Mouse (Mus musculus) cerebellum, adult 11-12 months (tissue): ENCODE data around the gene Oprd1.

ENCODE experiments used
- DNase-seq: peaks from one replicate; pipeline ENCODE4 v3.0.0; 2022

Oprd1 gene

GRCm38 (mm10) chr4:132133381-132133780 is 10.9 kb downstream of the Oprd1 start:
- peak; percentile 83 for DNase-seq

- no peak for DNase-seq
These were observed 12.0 kb downstream of the Oprd1 start for GRCm38 (mm10) chr4:132132297-132132696.

GRCm38 (mm10) chr4:132131790-132132189 is 12.5 kb downstream of the Oprd1 start:
- no peak for DNase-seq

- DNase-seq, result no peak
These were observed 13.2 kb downstream of the Oprd1 start for GRCm38 (mm10) chr4:132131116-132131515.

- no peak for DNase-seq
These were observed 13.6 kb downstream of the Oprd1 start for GRCm38 (mm10) chr4:132130645-132131044.

GRCm38 (mm10) chr4:132130134-132130533 is 14.2 kb downstream of the Oprd1 start:
- no peak for DNase-seq

GRCm38 (mm10) chr4:132128997-132129636 is 15.2 kb downstream of the Oprd1 start:
- no peak for DNase-seq

GRCm38 (mm10) chr4:132127091-132127490 is 17.2 kb downstream of the Oprd1 start:
- no peak for DNase-seq

- no peak for DNase-seq
These were observed 21.1 kb downstream of the Oprd1 start for GRCm38 (mm10) chr4:132123166-132123565.

- no peak for DNase-seq
These were observed 22.6 kb downstream of the Oprd1 start for GRCm38 (mm10) chr4:132121674-132122073.

GRCm38 (mm10) chr4:132119566-132119965 is 24.7 kb downstream of the Oprd1 start:
- no peak for DNase-seq

GRCm38 (mm10) chr4:132116315-132116714 is 28.0 kb downstream of the Oprd1 start:
- DNase-seq, result no peak

GRCm38 (mm10) chr4:132113411-132114095 is 30.7 kb downstream of the Oprd1 start:
- no peak for DNase-seq

GRCm38 (mm10) chr4:132111227-132111626 is 33.1 kb downstream of the Oprd1 start:
- no peak for DNase-seq

GRCm38 (mm10) chr4:132108221-132108620 is 36.1 kb downstream of the Oprd1 start:
- DNase-seq, result no peak

- DNase-seq, result no peak
These were observed 43.1 kb downstream of the Oprd1 start for GRCm38 (mm10) chr4:132101152-132101551.

- no peak for DNase-seq
These were observed 44.7 kb downstream of the Oprd1 start for GRCm38 (mm10) chr4:132099548-132099947.

- no peak for DNase-seq
These were observed 49.2 kb downstream of the Oprd1 start for GRCm38 (mm10) chr4:132095043-132095442.

GRCm38 (mm10) chr4:132093928-132094327 is 50.4 kb downstream of the Oprd1 start:
- DNase-seq, result no peak

- no peak for DNase-seq
These were observed 51.1 kb downstream of the Oprd1 start for GRCm38 (mm10) chr4:132093136-132093535.

GRCm38 (mm10) chr4:132088921-132089320 is 55.4 kb downstream of the Oprd1 start:
- DNase-seq, result peak; percentile 42

GRCm38 (mm10) chr4:132085114-132085513 is 59.2 kb downstream of the Oprd1 start:
- no peak for DNase-seq

- DNase-seq, result no peak
These were observed 63.7 kb downstream of the Oprd1 start for GRCm38 (mm10) chr4:132080492-132080983.

- peak; percentile 62 for DNase-seq
These were observed 64.6 kb downstream of the Oprd1 start for GRCm38 (mm10) chr4:132079555-132080275.
